Mouse (Mus musculus) stomach, postnatal 0 days (tissue): ENCODE measurements at regions not wholly inside any gene's neighbourhood (a gene's known extent, or its start where the extent isn't known, plus 50 kb on each side); places are given as distances from the start of the nearest gene placed in this dataset.

ENCODE experiments used
- CTCF ChIP-seq: IDR thresholded peaks from 2 replicates; pipeline ENCODE4 v1.5.1; 2016; ENCODE audit warnings: antibody characterized with exemption, low read depth, mild to moderate bottlenecking, moderate library complexity
- EP300 ChIP-seq: optimal IDR thresholded peaks from 2 replicates; pipeline ENCODE3; 2016; ENCODE audit warnings: antibody characterized with exemption

GRCm38 (mm10) chr17:44344542-44344941 is 156.2 kb downstream of the Clic5 start:
- no peak for TF ChIP-seq CTCF
- TF ChIP-seq EP300 = no peak
